Mouse (Mus musculus) intestine, embryonic 16.5 days (tissue): Measurements from ENCODE around the gene Btaf1. TPM values are rescaled to one million over a fixed set of nuclear protein-coding genes. Genes with fewer than 3 reads are reported as not detected.
A peak's percentile ranks its signal among the peaks of the same experiment; 100 is the strongest.

Experiments used
- ATAC-seq: fragments of 200-750 bp; cut with Nextera tagmentation; 2 replicates; pipeline ENCODE4 v1.8.0; 2017; ENCODE audit warnings: moderate TSS enrichment, moderate library complexity
- H3K27ac ChIP-seq: fragments of 300-500 bp; sonication (generic); 2 replicates; pipeline ENCODE4 v1.5.1; 2014; ENCODE audit warnings: mild to moderate bottlenecking, low read length
- H3K27me3 ChIP-seq: fragments of 300-500 bp; sonication (generic); replicated peaks from 2 replicates; pipeline ENCODE4 v1.6.1; 2014; ENCODE audit warnings: low read length, control low read depth, mixed read lengths; ENCODE audit not compliant: control insufficient read depth, insufficient read depth
- H3K36me3 ChIP-seq: fragments of 300-500 bp; sonication (generic); 2 replicates; pipeline ENCODE4 v1.6.1; 2014; ENCODE audit warnings: low read length, control low read depth; ENCODE audit not compliant: control insufficient read depth, insufficient read depth
- H3K4me1 ChIP-seq: fragments of 300-500 bp; sonication (generic); 2 replicates; pipeline ENCODE4 v1.6.1; 2014; ENCODE audit warnings: low read length, control low read depth, mixed read lengths; ENCODE audit not compliant: control insufficient read depth, insufficient read depth
- H3K4me2 ChIP-seq: fragments of 300-500 bp; sonication (generic); 2 replicates; pipeline ENCODE4 v1.6.1; 2014; ENCODE audit warnings: low read depth, low read length, control low read depth
- H3K4me3 ChIP-seq: fragments of 300-500 bp; sonication (generic); 2 replicates; pipeline ENCODE4 v1.5.1; 2014; ENCODE audit warnings: mild to moderate bottlenecking, low read length
- H3K9ac ChIP-seq: fragments of 300-500 bp; sonication (generic); 2 replicates; pipeline ENCODE4 v1.6.1; 2014; ENCODE audit warnings: low read depth, low read length
- H3K9me3 ChIP-seq: fragments of 300-500 bp; sonication (generic); 2 replicates; pipeline ENCODE4 v1.6.1; 2016; ENCODE audit warnings: low read length, control low read depth; ENCODE audit not compliant: control insufficient read depth
- WGBS: fragments of 180-500 bp; shearing (Covaris S2); extraction: QIAGEN DNeasy Blood & Tissue Kit; methylation state at CpG from one replicate; pipeline ENCODE4 v1.1.7; 2014; 5-methylcytosine and 5-hydroxymethylcytosine counted together
- polyA plus RNA-seq: library from polyadenylated mRNA; unstranded; fragments of >200 nt; fragmentation: Nextera tagmentation; extraction: Ambion mirVana; gene quantifications from 2 replicates; pipeline ENCODE4 v1.2.1, GENCODE M21; 2015

Gene Btaf1
- polyA plus RNA-seq, 1 experiment from 2014 or later, result 5.8 TPM

GRCm38 (mm10) chr19:36903377-36903776 lies 22.5 kb upstream of the Btaf1 start:
- Histone ChIP-seq H3K27ac (no peak overlapping the region), H3K4me3 (no peak overlapping the region), H3K9me3 (no peaks in the 10 kb centered on the region), H3K4me1 (no peaks in the 10 kb centered on the region), H3K4me2 (no peak overlapping the region), H3K9ac (no peak overlapping the region), H3K36me3 (no peaks in the 10 kb centered on the region), H3K27me3 (no peaks in the 10 kb centered on the region)
- WGBS, result 45% methylated on average over 7 of the region's 7 CpGs
- no peak for ATAC-seq

- Histone ChIP-seq H3K27me3 (no peaks in the 10 kb centered on the region), H3K4me2 (peak overlapping the region; percentile 80), H3K9ac (peak overlapping the region; percentile 79), H3K9me3 (no peaks in the 10 kb centered on the region), H3K36me3 (no peaks in the 10 kb centered on the region), H3K27ac (no peak overlapping the region), H3K4me1 (no peaks in the 10 kb centered on the region), H3K4me3 (peak overlapping the region; percentile 65)
- ATAC-seq, result peak; percentile 69
- 2% methylated on average over 41 of the region's 41 CpGs for WGBS
Measured at GRCm38 (mm10) chr19:36904211-36905007, 21.5 kb upstream of the Btaf1 start.

GRCm38 (mm10) chr19:36909150-36909549 lies 16.7 kb upstream of the Btaf1 start:
- H3K9ac ChIP-seq, result no peak overlapping the region
- H3K27ac ChIP-seq, result no peak overlapping the region
- H3K4me3 ChIP-seq, result no peak overlapping the region
- 81% methylated on average over 3 of the region's 3 CpGs for WGBS
- no peak for ATAC-seq
- no peak overlapping the region for H3K4me2 ChIP-seq
- no peaks in the 10 kb centered on the region for H3K27me3 ChIP-seq
- no peaks in the 10 kb centered on the region for H3K9me3 ChIP-seq
- no peaks in the 10 kb centered on the region for H3K36me3 ChIP-seq
- no peaks in the 10 kb centered on the region for H3K4me1 ChIP-seq

- H3K36me3 ChIP-seq, result no peaks in the 10 kb centered on the region
- WGBS, result 20% methylated on average over 9 of the region's 9 CpGs
- H3K27ac ChIP-seq, result no peak overlapping the region
- no peak overlapping the region for H3K4me3 ChIP-seq
- H3K27me3 ChIP-seq, result no peaks in the 10 kb centered on the region
- peak; percentile 66 for ATAC-seq
- no peaks in the 10 kb centered on the region for H3K9me3 ChIP-seq
- no peaks in the 10 kb centered on the region for H3K4me1 ChIP-seq
- H3K9ac ChIP-seq, result no peak overlapping the region
- no peak overlapping the region for H3K4me2 ChIP-seq
Measured at GRCm38 (mm10) chr19:36909676-36910292, 16.1 kb upstream of the Btaf1 start.

GRCm38 (mm10) chr19:36910424-36911045 lies 15.3 kb upstream of the Btaf1 start:
- no peak for ATAC-seq
- H3K9ac ChIP-seq, result no peak overlapping the region

GRCm38 (mm10) chr19:36913064-36913463 lies 12.8 kb upstream of the Btaf1 start:
- Histone ChIP-seq H3K36me3 (no peaks in the 10 kb centered on the region), H3K9ac (no peak overlapping the region), H3K4me1 (no peaks in the 10 kb centered on the region), H3K27ac (no peak overlapping the region), H3K4me2 (no peak overlapping the region), H3K9me3 (no peaks in the 10 kb centered on the region), H3K27me3 (no peaks in the 10 kb centered on the region), H3K4me3 (no peak overlapping the region)
- 80% methylated on average over 7 of the region's 7 CpGs for WGBS
- no peak for ATAC-seq

More at GRCm38 (mm10) chr19:36910424-36911045, 15.3 kb upstream of the Btaf1 start:
- no peaks in the 10 kb centered on the region for H3K36me3 ChIP-seq
- no peak overlapping the region for H3K4me2 ChIP-seq
- H3K9me3 ChIP-seq, result no peaks in the 10 kb centered on the region
- no peak overlapping the region for H3K4me3 ChIP-seq
- WGBS, result 43% methylated on average over 12 of the region's 12 CpGs
- H3K4me1 ChIP-seq, result no peaks in the 10 kb centered on the region
- H3K27me3 ChIP-seq, result no peaks in the 10 kb centered on the region
- H3K27ac ChIP-seq, result no peak overlapping the region

- H3K4me3 ChIP-seq, result no peak overlapping the region
- peaks cover 2% of the 10 kb centered on the region; the same call in 1 of the 2 replicates for H3K4me1 ChIP-seq
- no peaks in the 10 kb centered on the region for H3K36me3 ChIP-seq
- no peaks in the 10 kb centered on the region for H3K27me3 ChIP-seq
- WGBS, result 76% methylated on average over 4 of the region's 4 CpGs
- no peak overlapping the region for H3K9ac ChIP-seq
- no peak for ATAC-seq
- H3K4me2 ChIP-seq, result no peak overlapping the region
- H3K9me3 ChIP-seq, result no peaks in the 10 kb centered on the region
- no peak overlapping the region for H3K27ac ChIP-seq
Measured at GRCm38 (mm10) chr19:36916206-36916605, 9.7 kb upstream of the Btaf1 start.

GRCm38 (mm10) chr19:36916876-36917389 lies 8.9 kb upstream of the Btaf1 start:
- 76% methylated on average over 1 of the region's 1 CpGs for WGBS
- no peak overlapping the region for H3K4me3 ChIP-seq
- ATAC-seq, result no peak
- H3K9ac ChIP-seq, result no peak overlapping the region
- H3K36me3 ChIP-seq, result no peaks in the 10 kb centered on the region
- no peaks in the 10 kb centered on the region for H3K9me3 ChIP-seq
- H3K4me2 ChIP-seq, result no peak overlapping the region
- H3K27ac ChIP-seq, result no peak overlapping the region
- peaks cover 2% of the 10 kb centered on the region; the same call in 1 of the 2 replicates for H3K4me1 ChIP-seq
- H3K27me3 ChIP-seq, result no peaks in the 10 kb centered on the region
